Mouse (Mus musculus): ENCODE data around the gene Slc6a9.

The Slc6a9 gene

GRCm38 (mm10) chr4:117912685-117913273, 78.5 kb downstream of the Slc6a9 start:
- no peak for DNase-seq (ENCODE audit: low spot score)

- DNase-seq (ENCODE audit: low spot score), result peak; percentile 69
These were observed 79.1 kb downstream of the Slc6a9 start for GRCm38 (mm10) chr4:117913421-117913820.

GRCm38 (mm10) chr4:117914031-117914430, 79.7 kb downstream of the Slc6a9 start:
- DNase-seq (ENCODE audit: low spot score), result no peak

- DNase-seq (ENCODE audit: low spot score), result peak; percentile 93
These were observed 80.5 kb downstream of the Slc6a9 start, which contains the start of gene Ipo13 for GRCm38 (mm10) chr4:117914591-117915442. Ipo13 (minus strand) TSS chr4:117914999.

GRCm38 (mm10) chr4:117915489-117916105, 81.3 kb downstream of the Slc6a9 start:
- DNase-seq (ENCODE audit: low spot score), result no peak

- DNase-seq (ENCODE audit: low spot score), result no peak
These were observed 82.1 kb downstream of the Slc6a9 start for GRCm38 (mm10) chr4:117916386-117916785.

GRCm38 (mm10) chr4:117917402-117917801, 83.1 kb downstream of the Slc6a9 start:
- DNase-seq (ENCODE audit: low spot score), result no peak

GRCm38 (mm10) chr4:117917847-117918246, 83.5 kb downstream of the Slc6a9 start:
- DNase-seq (ENCODE audit: low spot score), result no peak

GRCm38 (mm10) chr4:117918261-117918660, 84.0 kb downstream of the Slc6a9 start:
- no peak for DNase-seq (ENCODE audit: low spot score)

GRCm38 (mm10) chr4:117918762-117919161, 84.5 kb downstream of the Slc6a9 start:
- no peak for DNase-seq (ENCODE audit: low spot score)

- no peak for DNase-seq (ENCODE audit: low spot score)
These were observed 87.1 kb downstream of the Slc6a9 start for GRCm38 (mm10) chr4:117921358-117921757.

GRCm38 (mm10) chr4:117923450-117923849, 89.1 kb downstream of the Slc6a9 start:
- no peak for DNase-seq (ENCODE audit: low spot score)

Data from lung, postnatal 25 days (tissue).